Mouse (Mus musculus) spleen, postnatal 14 days (tissue): ENCODE results near the gene Tmem177.

ENCODE experiments used
- DNase-seq, 2 experiments: peaks; one replicate each; pipeline ENCODE4 v3.0.0; 2021 to 2022; ENCODE audit warnings: low spot score in 2 of 2

Gene Tmem177

DNA sequence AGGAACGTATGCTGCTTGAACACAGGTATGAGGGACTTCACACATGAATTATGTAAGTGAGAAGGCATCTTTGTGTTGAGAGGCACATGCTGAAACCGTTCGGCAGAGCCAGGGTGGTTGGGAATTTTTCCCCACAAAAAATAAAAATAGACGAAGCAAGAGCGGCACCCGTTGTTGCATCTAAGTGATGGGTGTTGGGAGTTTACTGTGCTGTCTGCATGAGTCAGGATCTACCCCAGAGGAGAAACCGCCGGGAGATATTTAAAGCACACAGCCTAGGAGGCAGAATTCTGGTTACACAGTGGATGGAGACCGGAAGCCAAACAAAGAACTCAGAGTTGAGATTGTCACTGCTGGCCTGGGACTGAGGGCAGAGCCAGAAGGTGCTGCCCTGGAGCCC is 21.9 kb downstream of the Tmem177 start:
- no peak for DNase-seq

DNA sequence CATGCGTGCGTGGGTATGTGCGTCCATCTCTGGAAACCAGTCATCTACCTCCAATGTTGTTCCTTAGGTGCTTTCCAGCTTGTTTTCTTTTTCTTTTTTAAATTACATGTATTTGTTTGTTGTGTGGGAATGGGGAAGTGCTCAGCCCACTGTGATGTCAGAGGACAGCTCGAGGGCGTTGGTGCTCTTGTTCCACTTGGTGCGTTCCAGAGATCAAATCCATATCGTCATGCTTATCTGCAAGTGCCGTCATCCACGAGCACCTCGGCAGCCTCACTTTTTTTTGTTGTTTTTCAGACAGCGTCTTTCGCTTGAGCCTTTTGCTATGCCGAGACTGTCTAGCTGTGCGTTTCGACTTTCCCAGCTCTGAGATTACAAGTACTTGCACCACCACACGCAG is 23.7 kb downstream of the Tmem177 start:
- no peak for DNase-seq

DNA sequence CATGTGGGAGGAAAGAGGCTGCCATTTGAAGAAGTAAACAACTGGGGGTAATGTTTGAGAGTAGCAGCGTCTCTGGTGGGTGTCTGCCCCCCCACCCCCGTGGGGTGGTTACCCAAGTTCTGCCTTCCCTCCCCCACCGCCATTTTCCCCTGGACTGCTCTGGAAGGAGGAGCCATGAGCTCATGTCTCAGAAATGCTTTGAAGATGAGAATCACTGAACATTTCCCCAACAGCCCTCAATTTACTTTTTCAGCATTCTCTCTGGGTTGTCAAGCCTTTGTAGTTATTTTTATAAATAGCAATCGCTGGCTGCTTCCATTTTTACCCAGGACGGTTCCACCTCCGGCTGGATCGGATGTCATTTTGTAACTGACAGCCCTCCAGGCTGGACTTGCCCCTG is 26.7 kb downstream of the Tmem177 start:
- DNase-seq, result no peak

DNA sequence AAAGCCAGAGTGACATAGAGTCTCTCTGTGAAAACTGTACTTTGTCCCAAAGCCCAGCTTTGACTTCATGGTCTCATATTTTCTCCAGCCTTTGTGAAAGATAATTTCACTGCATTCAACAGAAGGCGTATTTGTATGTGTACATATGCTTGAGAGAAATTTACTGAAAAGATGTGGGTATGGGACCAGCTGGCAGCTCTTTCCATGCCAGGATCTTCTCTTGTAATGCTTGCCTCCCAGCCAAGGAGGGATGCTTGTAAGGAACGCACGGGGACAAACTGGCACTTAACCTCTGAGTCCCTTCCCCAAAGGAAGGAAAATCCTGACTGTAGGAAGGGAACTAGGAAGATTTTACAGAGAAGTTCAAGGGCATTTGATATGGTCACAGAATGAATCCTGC is 28.7 kb downstream of the Tmem177 start:
- no peak for DNase-seq

DNA sequence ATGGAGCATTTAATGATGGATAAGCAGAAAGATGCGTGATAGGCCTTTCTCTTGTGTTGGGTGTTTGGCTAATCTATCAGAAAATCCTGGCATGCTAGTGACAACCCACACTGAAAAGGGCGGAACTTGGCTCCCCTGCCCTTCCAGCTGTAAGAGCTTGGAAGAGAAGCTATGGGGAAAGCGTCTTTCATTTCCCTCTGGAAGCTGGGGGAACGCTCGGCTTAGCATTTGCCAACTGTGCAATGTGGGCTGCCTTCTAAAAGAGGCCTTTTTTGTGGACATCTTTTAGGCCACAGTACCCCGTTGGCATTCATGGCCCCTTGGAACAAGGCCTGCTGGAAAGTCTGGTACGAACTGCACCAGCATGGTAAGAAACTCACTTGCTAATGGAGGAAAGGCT is 34.1 kb downstream of the Tmem177 start:
- DNase-seq, result no peak

DNA sequence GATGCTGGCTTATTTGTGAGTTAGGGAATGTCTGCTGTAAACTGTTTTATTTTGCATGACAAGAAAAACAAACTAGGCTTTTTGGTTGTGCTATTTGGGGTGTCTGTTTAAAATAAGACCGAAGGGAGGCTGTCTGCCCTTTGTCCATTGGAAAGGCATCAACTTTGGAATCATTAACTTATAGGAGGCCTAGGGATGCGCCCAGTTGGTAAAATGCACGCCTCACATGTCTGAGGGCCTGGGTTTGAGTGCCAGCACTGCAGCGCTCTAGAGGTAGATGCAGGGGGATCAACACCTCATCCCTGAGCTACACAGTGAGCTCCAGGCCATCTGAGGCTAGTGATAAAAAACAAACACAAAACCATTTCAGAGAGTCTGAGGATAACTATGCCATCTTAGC is 35.5 kb downstream of the Tmem177 start:
- DNase-seq, result no peak

DNA sequence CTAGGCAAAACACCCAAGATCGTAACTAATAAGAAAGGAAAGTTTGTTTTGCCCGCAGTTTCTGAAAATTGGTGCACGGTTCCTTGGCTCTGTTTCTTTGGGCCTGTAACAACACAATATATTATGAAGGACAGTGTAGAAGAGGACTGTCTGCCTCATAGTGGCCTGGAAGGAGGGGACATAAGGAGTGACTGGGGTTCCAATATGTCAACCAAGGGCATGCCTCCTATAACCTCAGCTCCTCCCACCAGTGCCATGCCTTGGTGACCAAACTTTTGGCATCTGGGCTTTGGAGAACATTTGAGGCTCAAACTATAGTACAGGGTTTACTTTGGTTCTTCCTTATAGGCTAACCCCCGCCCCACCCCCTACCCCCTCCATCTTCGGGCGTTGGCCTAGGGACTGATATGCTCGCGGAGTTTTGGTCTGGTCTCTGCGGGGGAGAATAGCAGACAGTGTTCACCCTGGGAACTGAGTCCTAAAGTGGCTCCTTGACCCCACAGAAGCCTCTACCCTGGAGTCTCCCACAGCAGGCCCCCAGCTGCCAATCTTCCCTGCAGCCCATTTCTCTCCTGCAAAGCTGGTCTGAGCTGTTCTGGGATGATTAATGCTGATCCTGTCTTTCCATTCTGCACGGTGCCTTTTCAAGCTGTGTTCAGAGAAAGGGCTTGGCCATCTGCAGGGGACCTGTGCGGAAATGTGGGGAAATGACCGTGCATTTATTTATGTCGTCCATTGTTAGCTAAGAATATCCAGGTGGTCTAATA is 44.4 kb downstream of the Tmem177 start:
- no peak for DNase-seq

DNA sequence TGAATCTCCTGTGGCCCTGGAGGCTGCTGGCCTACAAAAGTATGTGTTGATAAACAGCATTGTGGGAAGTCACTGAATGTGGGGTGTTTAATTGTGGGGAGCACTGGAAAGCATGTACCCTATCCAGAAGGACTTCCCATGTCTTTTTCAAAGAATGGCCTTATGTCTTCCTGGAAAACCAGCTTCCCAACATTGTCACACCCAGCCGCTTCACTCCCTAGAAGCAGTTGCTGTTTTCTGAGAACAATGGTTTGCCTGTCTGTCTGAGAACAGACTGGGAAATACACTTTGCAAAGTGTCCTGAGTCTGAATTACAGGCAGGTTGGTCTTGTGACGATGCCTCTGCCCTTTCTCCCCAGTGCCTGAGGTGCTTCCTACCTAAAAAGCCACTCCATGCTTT is 45.7 kb downstream of the Tmem177 start:
- DNase-seq, result no peak

DNA sequence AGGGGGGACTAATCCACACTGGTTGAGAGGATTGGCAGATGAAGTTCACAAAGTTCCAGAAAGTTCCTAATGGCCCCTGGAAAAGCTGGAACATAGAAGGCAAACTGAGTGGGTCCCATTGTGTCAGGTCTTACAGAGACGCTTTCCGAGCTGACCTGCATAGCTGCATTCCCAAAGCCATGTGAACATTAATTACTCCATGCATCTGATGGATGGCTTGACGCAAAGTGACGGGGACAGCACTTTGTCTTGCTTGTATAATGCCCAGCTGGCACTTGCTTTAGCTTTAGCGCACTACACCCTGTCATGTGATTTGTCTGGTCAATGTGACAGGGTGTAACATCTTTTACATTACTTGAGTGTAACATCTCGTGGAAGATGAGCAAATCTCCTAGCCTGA is 47.7 kb downstream of the Tmem177 start:
- DNase-seq, result no peak

DNA sequence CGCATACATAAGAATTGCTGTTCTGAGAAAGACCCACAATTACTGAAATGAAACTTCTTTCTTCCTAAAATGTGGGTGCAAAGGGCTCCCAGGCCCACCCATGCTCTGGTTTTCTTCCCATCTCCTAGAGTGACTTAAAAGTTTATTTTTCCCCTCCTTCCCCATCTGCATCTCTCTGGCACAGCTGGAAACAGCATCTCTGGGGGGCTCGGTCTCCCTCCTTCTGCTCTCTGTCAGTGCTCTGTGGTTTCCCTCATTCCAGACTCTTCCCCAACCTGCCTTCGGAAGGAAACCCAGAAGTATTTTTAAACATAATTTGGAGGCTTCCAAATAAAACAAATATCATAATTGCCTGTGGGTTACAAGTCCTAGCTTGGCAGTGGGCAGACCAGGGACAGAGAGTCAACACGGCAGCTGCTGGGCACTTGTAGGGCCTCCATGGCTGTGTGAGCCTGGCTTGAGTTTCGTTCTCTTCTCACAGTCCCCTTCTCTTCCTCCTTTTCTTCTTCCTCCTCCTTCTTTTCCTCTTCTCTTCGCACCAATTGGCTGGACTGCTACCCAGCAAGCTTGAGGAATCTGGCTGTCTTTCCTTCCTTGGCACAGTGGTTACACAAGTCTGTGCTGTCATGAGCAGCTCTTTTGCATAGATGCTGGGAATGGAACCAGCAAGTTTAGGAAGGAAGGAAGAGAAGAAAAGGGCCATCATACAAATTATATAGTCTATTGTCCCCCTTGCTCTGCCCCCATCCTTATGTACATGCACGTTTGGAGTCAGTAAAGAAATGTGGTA is 49.3 kb downstream of the Tmem177 start:
- no peak for DNase-seq

DNA sequence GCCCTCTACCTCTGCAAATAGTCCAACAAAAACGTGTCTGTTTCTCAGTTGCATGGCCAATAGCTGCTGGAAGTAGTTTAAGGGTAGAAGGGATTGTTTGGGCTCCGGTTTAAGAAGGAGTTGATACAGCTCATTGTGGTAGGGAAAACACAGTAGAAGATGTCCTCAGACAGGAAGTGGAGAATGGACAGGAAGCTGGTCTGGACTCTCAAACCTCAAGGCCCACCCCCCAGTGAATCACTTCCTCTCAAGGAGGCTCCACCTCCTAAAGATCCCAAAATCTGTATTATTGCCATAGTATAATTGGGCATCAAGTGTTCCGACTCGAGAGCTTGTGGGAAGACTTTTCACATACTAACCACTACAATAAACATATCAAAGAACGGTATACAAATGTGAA is 53.4 kb downstream of the Tmem177 start:
- DNase-seq, result no peak
